Mouse (Mus musculus) regulatory T cell (primary cell): ENCODE data around the gene Hdac11.
"Not testable (repeated sequence)": the region's sequence is repeated elsewhere in the genome, so short reads cannot be mapped to it uniquely, and the experiment has no call there.

ENCODE experiments used
- in situ Hi-C: fragments of 300-600 bp; cut with MboI, MseI; formaldehyde crosslinking; loops from one replicate; pipeline ENCODE4 v1.15.1; 2025; ENCODE audit warnings: high pct_unique_total_duplicates

Gene Hdac11

DNA sequence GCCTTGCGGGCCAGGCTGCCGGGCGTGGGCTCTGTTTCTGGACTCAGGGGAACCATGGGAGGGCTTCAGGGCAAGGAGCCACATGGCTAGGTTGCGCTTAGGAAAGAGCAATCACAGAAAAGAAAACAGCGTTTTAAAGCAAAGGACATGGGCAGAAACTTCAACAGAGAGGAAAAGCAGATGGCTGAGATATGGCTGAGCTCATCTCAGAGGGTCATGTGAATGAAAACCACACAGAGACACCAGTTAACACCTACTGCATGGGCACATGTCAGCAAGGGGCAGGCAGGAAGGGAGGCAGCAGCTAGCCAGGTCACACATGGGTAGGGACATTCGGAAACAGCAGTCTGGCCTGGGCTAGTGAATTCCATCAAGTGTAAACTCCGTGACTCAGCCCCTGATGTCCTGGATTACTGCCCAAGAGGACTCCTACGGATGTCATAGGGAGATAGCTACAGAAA is 45.4 kb downstream of the Hdac11 start:
- in situ Hi-C loops: no loop called here

DNA sequence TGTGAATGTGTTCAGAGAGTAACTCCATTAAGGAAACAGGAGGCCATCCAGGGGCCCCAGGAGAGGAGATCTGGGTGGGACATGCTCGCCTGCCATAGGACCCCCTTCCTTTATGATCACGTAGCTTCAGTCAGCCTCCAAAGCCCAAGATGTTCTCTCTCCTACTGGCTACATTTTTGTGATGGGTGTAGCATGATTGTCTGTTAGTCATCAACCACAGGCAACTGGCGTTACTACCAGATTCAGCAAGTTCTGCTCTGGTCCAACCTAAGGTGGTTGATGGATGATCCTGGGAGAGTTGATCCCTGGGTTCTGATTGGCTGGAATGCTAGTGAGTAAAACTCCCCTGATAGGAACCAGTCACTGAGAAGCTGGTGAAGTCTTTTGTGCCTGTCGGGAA is 46.1 kb downstream of the Hdac11 start:
- in situ Hi-C loops: no loop called here

DNA sequence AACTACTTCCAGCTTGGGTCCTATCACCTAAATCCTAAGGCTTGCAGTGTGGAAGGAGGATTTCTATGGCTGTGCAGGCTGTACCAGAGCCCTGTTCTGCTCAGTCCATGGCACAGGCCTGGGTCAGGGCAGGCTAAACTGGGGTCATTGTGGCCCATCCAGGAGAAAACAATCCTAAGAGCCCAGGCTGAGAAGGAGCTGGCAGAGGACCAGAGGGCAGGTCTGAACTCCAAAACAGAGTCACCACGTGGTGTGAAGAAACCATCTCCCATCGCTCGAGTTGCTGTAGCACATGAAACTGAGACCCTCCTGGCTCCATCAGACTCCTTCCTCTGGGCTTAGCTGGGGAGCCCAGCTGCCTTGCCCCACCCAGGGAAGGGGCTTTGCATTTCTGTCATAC is 48.9 kb downstream of the Hdac11 start:
- in situ Hi-C loops: no loop called here

DNA sequence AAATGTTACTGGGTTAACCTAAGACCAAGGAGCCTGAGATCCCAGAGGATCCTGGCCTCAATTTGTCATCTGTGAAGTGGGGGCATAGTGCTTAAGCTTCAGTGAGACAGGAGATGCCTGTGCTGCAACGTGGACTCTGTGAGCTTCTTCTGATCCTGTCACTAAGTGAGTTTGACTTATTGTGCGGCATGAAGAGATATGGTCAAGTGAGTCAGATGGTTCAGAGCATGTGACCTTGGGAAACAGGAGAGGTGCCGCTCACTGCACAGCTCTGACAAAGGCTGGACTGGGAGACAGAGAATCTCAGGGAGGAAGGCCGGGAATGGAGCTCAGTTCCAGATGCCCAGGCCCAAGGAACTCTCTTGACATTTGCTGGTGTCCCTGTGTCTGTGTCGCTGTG is 49.3 kb downstream of the Hdac11 start:
- in situ Hi-C loops: no loop called here

DNA sequence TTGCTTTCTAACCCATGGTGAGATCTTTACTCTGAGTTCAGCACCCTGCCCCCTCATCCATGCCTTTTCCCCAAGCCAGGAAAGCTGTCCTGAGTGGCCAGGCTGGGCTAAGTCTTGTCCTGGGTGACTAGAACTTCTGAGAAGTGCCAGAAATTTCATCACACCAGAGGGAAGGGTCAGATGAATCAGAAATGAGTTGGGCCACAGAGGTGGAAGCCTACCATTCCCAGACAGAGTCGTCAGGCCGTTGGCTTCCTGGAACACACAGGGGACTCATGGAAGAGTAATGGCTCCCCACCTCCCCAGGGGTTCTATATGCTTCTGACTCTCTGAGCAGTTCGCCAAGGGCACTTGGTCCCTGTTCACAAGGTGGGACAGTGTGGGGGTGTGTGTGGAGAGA is 51.0 kb downstream of the Hdac11 start:
- in situ Hi-C loops: no loop called here

DNA sequence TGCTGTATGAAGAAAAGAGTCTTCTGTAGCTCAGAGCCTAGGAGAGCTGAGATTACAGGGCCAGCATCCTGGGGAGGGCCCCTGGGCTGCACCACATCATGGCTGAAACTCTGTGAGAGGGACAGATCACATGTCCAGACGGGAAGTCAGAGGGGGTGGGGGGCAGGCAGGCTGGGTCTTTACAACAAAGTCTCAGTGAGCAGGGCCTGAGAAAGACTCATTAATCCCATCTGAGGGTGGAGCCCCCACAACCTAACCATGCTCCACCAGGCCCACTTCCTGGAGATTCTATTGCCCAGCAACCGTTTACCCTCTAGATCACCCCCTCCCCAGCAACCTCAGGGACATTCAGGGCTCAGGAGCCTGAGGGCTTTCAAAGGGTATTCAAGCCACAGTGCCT is 53.3 kb downstream of the Hdac11 start:
- in situ Hi-C loops: no loop called here

DNA sequence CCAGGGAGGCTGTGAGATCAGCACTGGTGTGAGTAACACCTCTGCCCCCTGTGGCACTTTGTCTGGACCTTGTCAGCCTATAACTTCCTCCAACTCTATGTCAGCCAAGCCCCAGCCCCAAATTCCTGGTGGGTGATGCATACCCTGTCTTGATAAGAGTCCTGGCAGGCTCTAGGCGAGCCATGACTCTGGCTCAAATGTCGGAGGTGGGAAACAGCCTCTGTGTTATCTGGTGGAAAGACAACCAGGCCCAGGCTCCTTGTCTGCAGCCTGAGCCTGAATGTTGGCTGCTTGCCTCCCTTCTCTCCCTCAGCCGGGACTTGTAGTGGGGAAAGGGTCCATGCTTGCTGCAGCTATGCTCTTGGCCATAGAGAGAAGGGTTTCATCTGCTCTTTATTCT is 54.4 kb downstream of the Hdac11 start:
- in situ Hi-C loops: no loop called here

DNA sequence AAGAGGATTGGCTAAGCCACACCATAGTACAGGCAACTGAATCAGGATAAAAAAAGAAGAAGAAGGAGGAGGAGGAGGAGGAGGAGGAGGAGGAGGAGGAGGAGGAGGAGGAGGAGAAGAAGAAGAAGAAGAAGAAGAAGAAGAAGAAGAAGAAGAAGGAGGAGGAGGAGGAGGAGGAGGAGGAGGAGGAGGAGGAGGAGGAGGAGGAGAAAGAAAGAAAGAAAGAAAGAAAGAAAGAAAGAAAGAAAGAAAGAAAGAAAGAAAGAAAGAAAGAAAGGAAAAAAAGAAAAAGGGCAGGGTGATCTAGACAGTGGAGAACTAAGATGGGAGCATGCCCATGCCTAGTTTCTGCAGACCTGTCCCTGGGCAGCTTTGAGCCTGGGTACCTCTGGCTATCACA is 55.7 kb downstream of the Hdac11 start, which contains the start of gene Fbln2:
Gene Fbln2 (plus strand): TSS at position 301 of the 400 bp plus-strand sequence.
- in situ Hi-C loops: not testable (repeated sequence)

DNA sequence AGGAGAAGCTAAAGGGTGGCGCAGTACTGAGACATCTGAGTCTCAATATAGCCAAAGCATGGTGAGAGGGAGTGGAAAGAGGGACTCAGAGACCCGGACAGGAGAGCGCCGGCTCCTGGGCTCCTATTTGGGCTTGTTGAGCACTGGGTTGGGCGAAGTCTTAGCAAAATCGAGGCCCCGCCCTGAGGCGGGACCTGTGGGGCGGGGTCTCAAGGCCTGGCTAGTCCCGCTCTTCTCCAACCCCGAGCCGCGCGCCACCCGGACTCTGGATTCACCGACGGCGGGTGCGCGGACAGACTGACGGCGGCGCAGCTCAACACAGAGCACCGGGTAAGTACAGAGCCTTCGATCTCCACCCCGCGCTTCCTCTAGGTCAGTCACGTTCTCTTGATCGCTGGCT is 56.1 kb downstream of the Hdac11 start:
- in situ Hi-C loops: no loop called here

DNA sequence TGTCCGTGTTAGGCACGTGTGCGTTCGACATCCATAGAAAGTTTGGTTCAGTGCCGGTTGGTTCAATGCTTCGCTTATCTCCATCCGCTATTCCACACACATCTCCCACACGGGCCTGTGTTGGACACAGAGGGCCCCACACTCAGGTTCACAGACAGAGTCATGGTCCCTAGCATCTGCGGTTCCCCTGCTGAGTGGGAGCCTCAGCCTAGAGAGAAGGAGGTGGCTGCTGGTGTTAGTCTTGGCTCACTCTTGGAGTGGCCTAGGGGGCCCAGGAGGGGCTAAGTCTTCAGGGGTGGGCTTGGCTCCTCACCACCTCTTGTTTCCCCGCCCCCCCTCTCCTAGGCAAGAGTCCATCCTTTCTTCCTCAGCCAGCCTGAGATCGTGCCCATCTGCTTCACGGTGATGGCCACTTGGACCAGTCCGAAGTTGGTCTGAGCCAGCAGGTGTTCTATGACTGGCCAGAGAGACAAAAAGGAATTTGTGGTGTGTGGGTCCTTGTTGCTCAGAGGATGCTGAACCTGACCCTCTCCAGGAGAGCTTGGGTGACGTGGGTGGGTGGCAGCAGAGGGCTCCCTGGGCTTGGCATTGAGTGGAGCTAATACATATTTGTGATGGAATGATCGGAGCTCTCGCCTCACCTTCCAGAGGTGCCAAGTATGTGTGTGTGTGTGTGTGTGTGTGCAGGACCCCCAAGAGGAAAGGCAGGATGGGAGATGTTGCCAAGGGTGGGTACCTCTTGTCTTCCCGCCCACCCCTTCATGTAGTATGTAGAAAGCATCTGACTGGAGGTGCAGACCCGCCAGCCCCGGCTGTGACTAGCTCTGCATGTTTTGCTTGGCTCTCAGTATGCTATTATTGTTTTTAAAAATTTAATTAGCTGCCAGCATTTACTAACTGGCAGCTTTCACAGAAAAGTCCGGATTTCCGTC is 57.1 kb downstream of the Hdac11 start:
- in situ Hi-C loops: no loop called here

DNA sequence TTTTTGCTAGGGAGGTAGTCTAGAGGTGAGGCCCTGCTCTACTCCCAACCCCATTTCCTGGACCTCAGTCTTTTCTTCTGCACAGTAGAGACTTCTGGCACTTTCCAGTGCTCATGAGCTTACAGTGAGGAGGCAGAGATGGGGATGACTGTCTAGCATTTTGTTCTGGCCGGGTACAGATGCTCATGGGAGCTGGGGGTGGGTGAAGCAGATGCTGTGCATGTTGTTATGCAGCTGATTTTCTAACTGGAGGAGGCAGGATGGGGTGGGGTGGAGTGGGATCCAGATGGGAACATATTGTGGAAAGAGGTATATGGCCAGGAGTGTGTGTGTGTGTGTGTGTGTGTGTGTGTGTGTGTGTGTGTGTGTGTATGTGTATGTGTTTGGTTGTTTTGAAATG is 59.0 kb downstream of the Hdac11 start:
- in situ Hi-C loops: no loop called here

DNA sequence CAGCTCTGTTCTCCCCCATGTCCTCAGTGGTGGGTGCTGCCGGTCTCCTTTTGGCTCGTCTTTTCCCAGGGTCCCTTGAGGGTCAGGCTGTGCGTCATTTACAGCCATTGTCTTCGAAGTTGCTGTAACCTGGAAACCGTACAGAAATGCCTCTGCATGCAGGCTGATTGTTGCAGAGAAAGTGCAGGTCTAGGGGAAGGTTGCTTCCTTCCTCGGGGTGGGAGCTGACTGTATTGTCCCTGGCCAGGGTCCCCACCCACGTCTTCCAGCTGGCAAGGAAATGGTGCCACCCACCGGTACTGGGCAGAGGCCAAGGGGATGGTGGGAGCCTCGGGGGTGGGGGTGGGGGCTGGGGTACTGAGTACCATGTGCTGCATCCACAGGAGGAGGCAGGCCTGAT is 62.0 kb downstream of the Hdac11 start:
- in situ Hi-C loops: no loop called here

DNA sequence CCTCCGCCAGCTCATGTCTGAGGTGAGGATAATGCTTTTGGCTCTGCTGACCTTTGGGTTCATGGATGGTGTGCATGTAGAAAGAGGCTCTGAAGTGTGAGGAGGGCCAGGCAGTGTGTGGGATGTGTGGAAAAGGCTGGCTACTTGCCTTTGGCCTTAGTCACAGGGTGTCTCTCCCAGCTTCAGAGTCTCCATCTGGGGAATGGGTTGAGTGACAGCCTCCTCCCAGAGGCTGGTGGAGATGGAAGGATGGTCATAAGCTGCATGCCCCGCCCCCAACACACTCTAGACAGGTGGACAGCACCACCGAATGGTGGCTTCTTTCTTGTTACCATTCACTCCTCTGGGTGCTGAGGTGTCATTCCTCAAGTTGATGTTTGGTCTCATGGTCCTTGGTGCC is 62.4 kb downstream of the Hdac11 start:
- in situ Hi-C loops: no loop called here

DNA sequence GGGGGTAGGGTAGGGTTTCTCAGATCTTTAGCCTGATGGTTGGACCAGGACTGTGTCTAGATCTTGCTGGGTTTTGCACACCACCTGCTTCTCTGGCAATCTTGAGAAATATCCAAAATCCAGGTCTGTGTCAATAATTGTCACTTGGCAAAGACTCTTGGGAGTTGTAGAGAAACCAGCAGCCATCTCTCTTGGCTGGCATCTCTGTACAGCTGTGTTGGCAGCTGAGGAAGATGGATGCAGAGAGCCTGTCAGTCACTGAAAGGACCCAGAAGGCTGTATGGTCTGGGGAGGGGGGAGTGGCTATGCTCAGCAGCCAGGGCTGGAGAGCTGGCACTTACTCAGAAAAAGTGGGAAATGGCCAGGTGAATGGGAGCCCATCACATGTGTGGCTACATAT is 63.6 kb downstream of the Hdac11 start:
- in situ Hi-C loops: no loop called here

DNA sequence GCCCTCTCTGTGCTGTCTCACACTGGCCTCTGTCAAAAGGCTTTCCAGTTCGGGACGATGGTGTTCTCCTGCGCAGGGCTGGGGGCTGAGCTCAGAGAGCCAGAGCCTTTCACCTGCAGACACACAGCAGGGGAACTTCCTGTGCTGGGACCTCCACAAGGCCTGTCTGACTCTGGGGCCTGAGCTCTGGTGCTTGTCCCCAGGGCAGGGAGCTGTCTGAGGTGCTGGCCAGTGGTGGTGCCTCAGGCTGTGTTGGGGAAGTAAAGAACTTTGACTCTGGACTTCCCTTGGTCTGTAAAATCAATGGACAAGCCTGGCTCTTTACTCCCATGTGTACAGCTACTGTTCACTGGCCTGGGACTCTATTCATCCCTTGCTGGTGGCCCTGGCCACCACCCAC is 64.6 kb downstream of the Hdac11 start:
- in situ Hi-C loops: no loop called here

DNA sequence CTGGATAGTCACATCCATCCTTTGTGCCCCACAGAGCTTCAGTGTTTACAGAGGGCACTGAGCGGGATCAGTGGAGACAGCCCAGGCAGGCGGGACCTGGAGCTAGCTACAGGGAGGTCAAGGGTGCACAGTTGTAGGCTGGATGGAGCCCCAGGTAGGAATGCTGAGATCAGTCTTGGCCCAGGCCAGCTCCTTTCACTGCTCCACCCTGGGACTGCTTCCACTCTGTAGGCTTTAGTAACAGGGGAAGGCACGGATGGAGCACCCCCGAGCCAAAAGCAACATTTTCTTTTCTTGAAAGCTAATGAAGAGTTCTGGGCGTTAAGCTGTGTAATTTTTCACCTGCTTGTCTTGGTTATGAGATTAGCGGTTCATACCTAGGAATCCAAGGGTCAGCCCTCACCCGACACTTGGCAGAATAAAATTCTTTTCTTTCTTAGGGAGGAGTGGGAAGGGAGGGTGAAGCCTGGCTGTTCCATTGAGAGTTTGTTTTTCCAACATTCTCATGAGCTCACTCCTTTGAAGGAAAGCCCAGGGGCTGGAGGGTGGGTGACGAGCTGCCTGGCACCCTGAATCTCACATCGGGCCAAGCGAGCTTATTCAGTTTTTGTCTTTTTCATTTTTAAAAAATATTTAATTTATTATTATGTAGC is 66.4 kb downstream of the Hdac11 start:
- in situ Hi-C loops: no loop called here
